Mouse (Mus musculus) forebrain, postnatal 0 days (tissue): ENCODE data around the gene Yeats2. TPM values are rescaled to one million over a fixed set of nuclear protein-coding genes. Genes with fewer than 3 reads are reported as not detected.

Experiments used
- ATAC-seq: fragments of 200-750 bp; cut with Nextera tagmentation; 2 replicates; pipeline ENCODE4 v1.8.0; 2017; ENCODE audit warnings: mild to moderate bottlenecking, moderate library complexity
- DNase-seq: peaks from one replicate; pipeline ENCODE4 v3.0.0-alpha.2; 2015
- H3K27ac ChIP-seq: fragments of 300-500 bp; sonication (generic); 2 replicates; pipeline ENCODE4 v1.5.1; 2014; ENCODE audit warnings: low read depth, mild to moderate bottlenecking, antibody characterized with exemption, low read length, moderate library complexity, mixed read lengths
- H3K27me3 ChIP-seq: fragments of 300-500 bp; sonication (generic); 2 replicates; pipeline ENCODE4 v1.6.1; 2014; ENCODE audit warnings: mild to moderate bottlenecking, low read length, mixed read lengths; ENCODE audit not compliant: insufficient read depth
- H3K36me3 ChIP-seq: fragments of 300-500 bp; sonication (generic); 2 replicates; pipeline ENCODE4 v1.6.1; 2014; ENCODE audit warnings: mild to moderate bottlenecking, moderate library complexity; ENCODE audit not compliant: insufficient read depth
- H3K4me1 ChIP-seq: fragments of 300-500 bp; sonication (generic); 2 replicates; pipeline ENCODE4 v1.6.1; 2014; ENCODE audit warnings: antibody characterized with exemption; ENCODE audit not compliant: insufficient read depth
- H3K4me2 ChIP-seq: fragments of 300-500 bp; sonication (generic); 2 replicates; pipeline ENCODE4 v1.6.1; 2014; ENCODE audit warnings: low read depth, mild to moderate bottlenecking, moderate library complexity
- H3K4me3 ChIP-seq: fragments of 300-500 bp; sonication (generic); 2 replicates; pipeline ENCODE4 v1.5.1; 2014; ENCODE audit warnings: low read depth, low read length, mixed read lengths
- H3K9ac ChIP-seq: fragments of 300-500 bp; sonication (generic); 2 replicates; pipeline ENCODE4 v1.6.1; 2014; ENCODE audit warnings: mild to moderate bottlenecking
- H3K9me3 ChIP-seq: fragments of 300-500 bp; sonication (generic); 2 replicates; pipeline ENCODE4 v1.6.1; 2016; ENCODE audit warnings: low read length
- CTCF ChIP-seq: sonication (generic); IDR thresholded peaks from 2 replicates; pipeline ENCODE4 v1.5.1; 2016; ENCODE audit warnings: antibody characterized with exemption, control low read depth, low read depth
- WGBS: fragments of 180-500 bp; shearing (Covaris S2); extraction: QIAGEN DNeasy Blood & Tissue Kit; methylation state at CpG from one replicate; pipeline ENCODE4 v1.1.7; 2014; 5-methylcytosine and 5-hydroxymethylcytosine counted together
- polyA plus RNA-seq: library from polyadenylated mRNA; unstranded; fragments of >200 nt; fragmentation: Nextera tagmentation; extraction: Ambion mirVana; gene quantifications from 2 replicates; pipeline ENCODE4 v1.2.1, GENCODE M21; 2015
- total RNA-seq: library from RNA; depleted of rRNA; stranded (reverse); fragments of >200 nt; gene quantifications from 2 replicates; pipeline ENCODE4 v1.2.3, GENCODE M21; 2014

The Yeats2 gene
- total and polyA plus RNA-seq, 2 experiments from 2014 or later, result 10.1 to 43.9 TPM

- Histone ChIP-seq H3K4me2 (no peak overlapping the region), H3K4me1 (no peaks in the 10 kb centered on the region), H3K4me3 (no peak overlapping the region), H3K9ac (no peak overlapping the region), H3K9me3 (no peaks in the 10 kb centered on the region), H3K27ac (no peak overlapping the region), H3K36me3 (peaks cover 66% of the 10 kb centered on the region), H3K27me3 (no peaks in the 10 kb centered on the region)
- ATAC-seq (no peak), DNase-seq (no peak)
- TF ChIP-seq CTCF, result no peak
- WGBS, result 98% methylated on average over 4 of the region's 4 CpGs
These were observed 85.8 kb downstream of the Yeats2 start for GRCm38 (mm10) chr16:20226676-20227075.

DNA sequence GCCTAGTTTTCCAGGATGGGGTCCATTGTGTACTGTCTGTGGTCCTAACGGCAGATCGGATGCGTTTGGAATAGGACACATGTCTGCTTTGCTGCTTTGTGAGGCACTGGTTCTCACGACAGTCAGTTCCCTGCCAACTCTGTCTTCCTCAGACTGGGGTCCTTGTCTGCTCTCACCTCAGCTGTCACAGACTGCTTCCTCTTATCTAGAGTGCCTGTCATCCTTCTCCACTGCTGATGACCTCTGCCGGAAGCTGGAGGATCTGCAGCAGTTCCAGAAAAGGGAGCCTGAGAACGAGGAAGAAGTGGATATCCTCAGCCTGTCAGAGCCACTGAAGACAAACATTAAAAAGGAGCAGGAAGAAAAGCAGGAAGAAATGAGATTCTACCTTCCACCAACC is 86.6 kb downstream of the Yeats2 start:
- DNase-seq, result no peak
- H3K27me3 ChIP-seq, result no peaks in the 10 kb centered on the region
- H3K36me3 ChIP-seq, result peaks cover 64% of the 10 kb centered on the region
- H3K4me1 ChIP-seq, result no peaks in the 10 kb centered on the region
- TF ChIP-seq CTCF, result peak; percentile 25; the same call in 1 of the 2 replicates
- 85% methylated on average over 6 of the region's 6 CpGs for WGBS
- no peak overlapping the region for H3K4me2 ChIP-seq
- ATAC-seq, result peak; percentile 16; the same call in 1 of the 2 replicates
- H3K9ac ChIP-seq, result no peak overlapping the region
- H3K27ac ChIP-seq, result no peak overlapping the region
- no peaks in the 10 kb centered on the region for H3K9me3 ChIP-seq
- no peak overlapping the region for H3K4me3 ChIP-seq

- 95% methylated on average over 5 of the region's 5 CpGs for WGBS
- Histone ChIP-seq H3K27me3 (no peaks in the 10 kb centered on the region), H3K36me3 (peaks cover 57% of the 10 kb centered on the region), H3K27ac (no peak overlapping the region), H3K4me3 (no peak overlapping the region), H3K9ac (no peak overlapping the region), H3K4me2 (no peak overlapping the region), H3K9me3 (no peaks in the 10 kb centered on the region), H3K4me1 (no peaks in the 10 kb centered on the region)
- DNase-seq, result no peak
- ATAC-seq, result no peak
- no peak for TF ChIP-seq CTCF
These were observed 87.3 kb downstream of the Yeats2 start for GRCm38 (mm10) chr16:20228167-20228566.

- H3K4me3 ChIP-seq, result no peak overlapping the region
- ATAC-seq (no peak), DNase-seq (no peak)
- H3K4me1 ChIP-seq, result 0 out of 2 replicates have a peak, but pooled peaks cover 3% of the 10 kb centered on the region
- TF ChIP-seq CTCF, result no peak
- no peaks in the 10 kb centered on the region for H3K9me3 ChIP-seq
- H3K4me2 ChIP-seq, result no peak overlapping the region
- no peak overlapping the region for H3K9ac ChIP-seq
- H3K27ac ChIP-seq, result no peak overlapping the region
- H3K27me3 ChIP-seq, result no peaks in the 10 kb centered on the region
- H3K36me3 ChIP-seq, result peaks cover 35% of the 10 kb centered on the region
- 68% methylated on average over 4 of the region's 4 CpGs for WGBS
These were observed 93.5 kb downstream of the Yeats2 start for GRCm38 (mm10) chr16:20234406-20234805.

DNA sequence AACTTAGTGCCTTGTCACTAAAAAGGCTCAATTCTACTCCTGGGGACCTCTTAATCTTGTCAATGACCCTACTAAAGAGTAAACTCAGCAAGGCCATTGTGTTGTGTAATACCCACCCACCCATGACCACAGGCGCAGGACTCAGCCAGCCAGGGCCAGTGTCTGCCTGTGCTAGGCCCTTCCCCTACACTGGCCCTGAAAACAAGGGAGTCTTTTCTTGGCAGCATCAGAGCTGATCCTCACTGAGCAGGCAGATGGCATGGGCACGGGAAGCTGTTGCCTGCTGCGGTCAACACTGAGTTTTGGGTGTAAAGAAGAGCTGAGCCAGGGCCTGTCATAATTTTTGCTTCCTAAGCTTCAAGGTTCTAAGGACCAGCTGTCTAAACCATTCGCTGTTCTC is 96.6 kb downstream of the Yeats2 start:
- WGBS, result 29% methylated on average over 4 of the region's 4 CpGs
- H3K9me3 ChIP-seq, result no peaks in the 10 kb centered on the region
- H3K27ac ChIP-seq, result peak overlapping the region; percentile 50; the same call in 1 of the 2 replicates
- no peak overlapping the region for H3K9ac ChIP-seq
- no peak overlapping the region for H3K4me2 ChIP-seq
- 0 out of 2 replicates have a peak, but pooled peaks cover 12% of the 10 kb centered on the region for H3K36me3 ChIP-seq
- H3K4me1 ChIP-seq, result 0 out of 2 replicates have a peak, but pooled peaks cover 7% of the 10 kb centered on the region
- no peaks in the 10 kb centered on the region for H3K27me3 ChIP-seq
- ATAC-seq (peak; percentile 73), DNase-seq (peak; percentile 41)
- TF ChIP-seq CTCF, result no peak
- no peak overlapping the region for H3K4me3 ChIP-seq

- DNase-seq (no peak), ATAC-seq (no peak)
- H3K27ac ChIP-seq, result no peak overlapping the region
- H3K4me3 ChIP-seq, result no peak overlapping the region
- 79% methylated on average over 4 of the region's 4 CpGs for WGBS
- no peak for TF ChIP-seq CTCF
- H3K9me3 ChIP-seq, result no peaks in the 10 kb centered on the region
- 0 out of 2 replicates have a peak, but pooled peaks cover 8% of the 10 kb centered on the region for H3K36me3 ChIP-seq
- H3K27me3 ChIP-seq, result no peaks in the 10 kb centered on the region
- no peak overlapping the region for H3K4me2 ChIP-seq
- no peak overlapping the region for H3K9ac ChIP-seq
- H3K4me1 ChIP-seq, result 0 out of 2 replicates have a peak, but pooled peaks cover 7% of the 10 kb centered on the region
These were observed 97.8 kb downstream of the Yeats2 start for GRCm38 (mm10) chr16:20238646-20239045.

GRCm38 (mm10) chr16:20240468-20241414 is 99.9 kb downstream of the Yeats2 start, which contains the start of gene Map6d1:
Gene Map6d1 (minus strand): TSS chr16:20241358.
- Histone ChIP-seq H3K4me2 (peak within 1 kb of the TSS; percentile 80), H3K9ac (peak within 1 kb of the TSS; percentile 76), H3K27ac (peak within 1 kb of the TSS; percentile 69), H3K4me1 (0 out of 2 replicates have a peak, but pooled peaks cover 7% of the 10 kb centered on the region), H3K4me3 (peak within 1 kb of the TSS; percentile 77), H3K27me3 (no peaks in the 10 kb centered on the region), H3K9me3 (no peaks in the 10 kb centered on the region), H3K36me3 (no peaks in the 10 kb centered on the region)
- DNase-seq, result peak; percentile 65
- peak; percentile 78 for ATAC-seq
- TF ChIP-seq CTCF, result no peak
- WGBS, result 3% methylated on average over 90 of the region's 90 CpGs
